In the genomic region with DNA sequence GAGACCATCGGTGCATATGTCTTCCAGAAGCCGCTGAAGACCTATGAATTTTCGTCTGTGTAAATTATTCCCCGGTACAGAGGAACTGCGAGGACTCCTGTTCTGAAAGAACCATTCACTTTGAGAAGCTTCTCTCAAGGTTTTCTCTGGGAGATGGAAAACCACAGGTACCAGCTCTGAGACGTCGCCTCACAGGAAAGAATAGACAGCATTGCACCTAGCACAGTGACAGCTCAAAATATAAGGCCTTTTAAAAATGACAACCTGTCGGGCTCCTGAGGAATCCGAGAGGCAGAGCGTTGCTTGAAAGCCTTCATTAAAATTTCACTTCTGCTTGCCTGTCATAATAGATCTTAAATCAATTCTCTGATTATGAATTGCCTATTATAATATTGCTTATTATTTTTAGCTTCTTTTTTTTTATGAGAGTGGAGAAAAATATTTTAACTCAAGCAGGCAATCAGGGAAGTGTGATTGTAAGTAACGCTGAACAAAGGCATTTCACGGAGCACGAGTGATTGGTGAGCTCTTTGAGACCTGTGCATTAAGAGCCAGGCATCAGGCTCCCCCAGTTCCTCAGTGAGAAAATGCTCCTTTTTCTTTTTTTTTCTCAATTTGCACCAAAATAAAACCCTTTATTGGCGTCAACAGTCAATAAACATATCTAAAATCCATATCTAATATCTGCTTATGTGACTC, we compare ENCODE assay signal across 23 mouse cellular contexts.
DNase-seq lines count a peak whose midpoint lies in the region; ATAC-seq lines count a peak whose summit lies in the region.
"Had no signal": no experiment of that assay in that cellular context is flagged by ENCODE, and none has a peak within 500 bp of the region (broad histone marks: within the 10 kb centered on the region; RNA-seq: fewer than 3 reads in every experiment).

No protein-coding gene starts in this region.

- H3K36me3 ChIP-seq in hindbrain, embryonic 15.5 days = no peaks in the 10 kb centered on the region
- H3K36me3 ChIP-seq in hindbrain, embryonic 12.5 days = no peaks in the 10 kb centered on the region
- no peaks in the 10 kb centered on the region for H3K36me3 ChIP-seq in midbrain, embryonic 16.5 days (ENCODE audit: control insufficient read depth, insufficient read depth, low read length)
- H3K36me3 ChIP-seq in midbrain, embryonic 10.5 days = no peaks in the 10 kb centered on the region
- H3K36me3 ChIP-seq in forebrain, embryonic 16.5 days (ENCODE audit: control insufficient read depth, insufficient read depth) = no peaks in the 10 kb centered on the region
- H3K36me3 ChIP-seq: embryonic facial prominence, embryonic 13.5 days; liver, embryonic 12.5 days had no signal

- H3K4me2 ChIP-seq in hindbrain, embryonic 15.5 days = no peak overlapping the region
- H3K4me2 ChIP-seq in hindbrain, embryonic 12.5 days (replicated peaks) = no peak overlapping the region
- H3K4me2 ChIP-seq in midbrain, embryonic 16.5 days (ENCODE audit: low read length) = no peak overlapping the region; the same call in 1 of the 2 replicates
- peak overlapping the region; percentile 25 for H3K4me2 ChIP-seq in forebrain, embryonic 16.5 days (ENCODE audit: low read length)
- H3K4me2 ChIP-seq: embryonic facial prominence, embryonic 13.5 days; liver, embryonic 12.5 days had no signal

- no peak for ATAC-seq in hindbrain, embryonic 15.5 days (ENCODE audit: low FRiP score, low read depth)
- ATAC-seq in hindbrain, embryonic 12.5 days (ENCODE audit: low FRiP score) = no peak
- peak; percentile 56; the same call in 1 of the 2 replicates for ATAC-seq in midbrain, embryonic 16.5 days
- peak; percentile 87 for ATAC-seq in forebrain, embryonic 16.5 days
- ATAC-seq: CD4-positive, CD25-positive, alpha-beta regulatory T cell, adult 4 months; intestine, embryonic 16.5 days; liver, embryonic 12.5 days; liver, postnatal 0 days had no signal

- no peak overlapping the region for H3K4me3 ChIP-seq in hindbrain, embryonic 15.5 days
- H3K4me3 ChIP-seq in hindbrain, embryonic 12.5 days = no peak overlapping the region
- no peak overlapping the region for H3K4me3 ChIP-seq in midbrain, embryonic 16.5 days (ENCODE audit: low read depth, low read length)
- H3K4me3 ChIP-seq in midbrain, embryonic 10.5 days = no peak overlapping the region
- H3K4me3 ChIP-seq in forebrain, embryonic 16.5 days (replicated peaks; ENCODE audit: low read length) = no peak overlapping the region
- H3K4me3 ChIP-seq: embryonic facial prominence, embryonic 13.5 days; liver, embryonic 12.5 days had no signal

- no peak overlapping the region for H3K9ac ChIP-seq in hindbrain, embryonic 15.5 days
- H3K9ac ChIP-seq in hindbrain, embryonic 12.5 days = no peak overlapping the region
- no peak overlapping the region for H3K9ac ChIP-seq in midbrain, embryonic 16.5 days (ENCODE audit: low read depth, low read length)
- H3K9ac ChIP-seq in forebrain, embryonic 16.5 days (replicated peaks; ENCODE audit: low read depth, low read length) = no peak overlapping the region
- H3K9ac ChIP-seq: embryonic facial prominence, embryonic 13.5 days; liver, embryonic 12.5 days; liver, postnatal 0 days had no signal

- no peaks in the 10 kb centered on the region for H3K27me3 ChIP-seq in hindbrain, embryonic 15.5 days
- no peaks in the 10 kb centered on the region for H3K27me3 ChIP-seq in hindbrain, embryonic 12.5 days
- H3K27me3 ChIP-seq in midbrain, embryonic 16.5 days (ENCODE audit: control insufficient read depth, insufficient read depth, low read depth, low read length) = no peaks in the 10 kb centered on the region
- H3K27me3 ChIP-seq in midbrain, embryonic 10.5 days (ENCODE audit: low read depth, poor library complexity, severe bottlenecking) = no peaks in the 10 kb centered on the region
- H3K27me3 ChIP-seq in forebrain, embryonic 16.5 days (replicated peaks; ENCODE audit: control insufficient read depth, insufficient read depth, low read length) = no peaks in the 10 kb centered on the region
- H3K27me3 ChIP-seq: embryonic facial prominence, embryonic 13.5 days; liver, embryonic 12.5 days had no signal

- H3K27ac ChIP-seq in hindbrain, embryonic 15.5 days (replicated peaks) = peak overlapping the region; percentile 14; the same call in 1 of the 2 replicates
- no peak overlapping the region for H3K27ac ChIP-seq in hindbrain, embryonic 12.5 days
- H3K27ac ChIP-seq in midbrain, embryonic 16.5 days (ENCODE audit: low read length) = peak overlapping the region; percentile 57
- no peak overlapping the region for H3K27ac ChIP-seq in midbrain, embryonic 10.5 days (replicated peaks)
- peak overlapping the region; percentile 60; the same call in 1 of the 2 replicates for H3K27ac ChIP-seq in forebrain, embryonic 16.5 days (ENCODE audit: low read length)
- H3K27ac ChIP-seq: embryonic facial prominence, embryonic 13.5 days; kidney, postnatal 0 days; liver, embryonic 12.5 days had no signal

- DNase-seq in midbrain, embryonic 10.5 days (ENCODE audit: low spot score) = no peak
- no peak for DNase-seq in heart, adult 11 months
- DNase-seq in natural killer cell, adult 2 months (ENCODE audit: low spot score in 2 of 2) = no peak
- DNase-seq: adrenal gland, adult 2 months; cerebellum, adult 11-12 months; cerebellum, adult 9-11 months; gastrocnemius, postnatal 10 days; heart, postnatal 14 days; kidney, adult 8-10 months; kidney, postnatal 4 days; layer of hippocampus, postnatal 36 days; liver, postnatal 0 days; lung, postnatal 36 days; thymus, postnatal 4 days had no signal

- no peaks in the 10 kb centered on the region for H3K9me3 ChIP-seq in hindbrain, embryonic 15.5 days
- H3K9me3 ChIP-seq in hindbrain, embryonic 12.5 days (replicated peaks) = no peaks in the 10 kb centered on the region
- H3K9me3 ChIP-seq in midbrain, embryonic 16.5 days (replicated peaks; ENCODE audit: control insufficient read depth, low read length, poor library complexity, severe bottlenecking) = no peaks in the 10 kb centered on the region
- H3K9me3 ChIP-seq in midbrain, embryonic 10.5 days (replicated peaks) = no peaks in the 10 kb centered on the region
- no peaks in the 10 kb centered on the region for H3K9me3 ChIP-seq in forebrain, embryonic 16.5 days (ENCODE audit: control insufficient read depth, low read length)
- H3K9me3 ChIP-seq: embryonic facial prominence, embryonic 13.5 days; liver, embryonic 12.5 days had no signal

- H3K4me1 ChIP-seq in hindbrain, embryonic 15.5 days (replicated peaks) = peaks cover 13% of the 10 kb centered on the region
- H3K4me1 ChIP-seq in hindbrain, embryonic 12.5 days = peaks cover 9% of the 10 kb centered on the region
- H3K4me1 ChIP-seq in midbrain, embryonic 16.5 days (ENCODE audit: control insufficient read depth, insufficient read depth, low read length) = peaks cover 5% of the 10 kb centered on the region
- H3K4me1 ChIP-seq in midbrain, embryonic 10.5 days = no peaks in the 10 kb centered on the region
- H3K4me1 ChIP-seq in forebrain, embryonic 16.5 days (replicated peaks; ENCODE audit: control insufficient read depth, insufficient read depth, low read length) = peaks cover 17% of the 10 kb centered on the region
- H3K4me1 ChIP-seq: liver, embryonic 12.5 days had no signal

- WGBS in hindbrain, embryonic 15.5 days = 60% methylated on average over 14 of the region's 14 CpGs
- 79% methylated on average over 14 of the region's 14 CpGs for WGBS in hindbrain, embryonic 12.5 days
- 55% methylated on average over 14 of the region's 14 CpGs for WGBS in midbrain, embryonic 16.5 days
- 90% methylated on average over 14 of the region's 14 CpGs for WGBS in midbrain, embryonic 10.5 days
- 49% methylated on average over 14 of the region's 14 CpGs for WGBS in forebrain, embryonic 16.5 days

Comparison
In these comparisons a context has a peak if more than half of its experiments do, and no peak if none do; other contexts are left out.
1. H3K27ac ChIP-seq: peak in hindbrain, embryonic 15.5 days (single experiment), midbrain, embryonic 16.5 days (single experiment) and forebrain, embryonic 16.5 days (single experiment); none in hindbrain, embryonic 12.5 days (single experiment) and midbrain, embryonic 10.5 days (single experiment).
2. ATAC-seq: peak in midbrain, embryonic 16.5 days (single experiment) and forebrain, embryonic 16.5 days (single experiment); none in hindbrain, embryonic 15.5 days (single experiment) and hindbrain, embryonic 12.5 days (single experiment).